Mouse (Mus musculus): ENCODE data around the gene Palb2.

- TF ChIP-seq CTCF (IDR thresholded peaks at IDR 0.05; ENCODE audit: extremely low read depth, insufficient read depth, low read length) (no peak), POLR2A (IDR thresholded peaks at IDR 0.05; ENCODE audit: extremely low read depth, insufficient read depth, low read length) (no peak)
Observed at GRCm38 (mm10) chr7:122163766-122164165, 31.0 kb upstream of the Palb2 start.
